Mouse (Mus musculus) kidney, adult 8-10 months (tissue): ENCODE data around the gene Abcb6.

Source experiments
- DNase-seq, 2 experiments: peaks; one replicate each; pipeline ENCODE4 v3.0.0; 2022

The Abcb6 gene

GRCm38 (mm10) chr1:75142301-75143261 lies 37.6 kb downstream of the Abcb6 start, which contains the start of the genes Cnppd1 and Retreg2:
Gene Cnppd1 (minus strand): TSS chr1:75142711.
Gene Retreg2 (plus strand): TSS chr1:75142778.
- peak; percentile 96 for DNase-seq

GRCm38 (mm10) chr1:75141486-75142190 lies 38.6 kb downstream of the Abcb6 start:
- peak; percentile 57 to 64 for DNase-seq

DNA sequence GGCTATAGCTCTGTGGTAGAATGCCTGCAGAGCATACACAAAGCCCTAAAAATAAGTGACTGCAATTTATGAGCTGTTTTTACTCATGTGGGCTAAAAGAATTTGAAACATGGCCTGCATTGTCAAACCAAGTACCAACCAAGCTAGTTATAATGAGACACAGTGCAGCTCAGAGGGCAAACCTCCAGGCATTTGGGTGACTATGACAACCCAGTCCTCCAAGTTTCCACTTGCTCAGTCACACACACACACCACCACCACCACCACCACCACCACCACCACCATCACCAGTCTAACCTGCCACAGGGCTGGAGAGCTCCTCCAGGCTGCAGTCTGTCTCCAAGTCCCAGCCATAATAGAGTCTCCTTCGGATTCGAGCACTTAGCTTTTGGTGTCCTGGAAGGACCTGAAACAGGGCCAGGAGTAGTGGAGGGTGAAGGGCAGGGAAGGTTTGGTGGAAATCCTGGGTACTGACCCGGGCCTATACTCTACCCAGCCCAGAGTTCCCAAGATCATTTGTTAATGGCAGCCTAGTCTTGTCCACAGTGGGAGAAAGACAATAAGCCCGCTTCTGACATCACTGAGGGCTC lies 39.5 kb downstream of the Abcb6 start:
- DNase-seq, result peak; percentile 38 to 50

GRCm38 (mm10) chr1:75138448-75138847 lies 41.7 kb downstream of the Abcb6 start:
- DNase-seq, result no peak

DNA sequence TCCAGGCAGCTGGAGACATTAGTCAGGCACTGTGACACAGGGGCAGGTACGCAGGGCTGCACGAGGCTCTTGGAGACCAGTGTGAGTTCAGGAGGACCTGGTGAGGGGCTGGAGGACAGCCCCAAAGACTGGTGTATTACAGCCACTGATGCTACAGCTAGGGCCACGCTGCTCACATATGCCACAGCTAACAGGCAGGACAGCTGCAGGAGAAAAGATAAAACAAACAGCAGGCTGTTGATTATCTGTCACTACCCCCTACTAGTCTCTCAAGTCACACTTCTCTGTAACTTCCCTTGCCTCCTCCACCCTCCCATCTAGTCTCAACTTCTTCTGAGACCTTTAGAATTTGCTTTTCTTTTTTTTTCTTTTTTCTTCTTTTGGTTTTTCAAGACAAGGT lies 43.5 kb downstream of the Abcb6 start:
- DNase-seq, result no peak

DNA sequence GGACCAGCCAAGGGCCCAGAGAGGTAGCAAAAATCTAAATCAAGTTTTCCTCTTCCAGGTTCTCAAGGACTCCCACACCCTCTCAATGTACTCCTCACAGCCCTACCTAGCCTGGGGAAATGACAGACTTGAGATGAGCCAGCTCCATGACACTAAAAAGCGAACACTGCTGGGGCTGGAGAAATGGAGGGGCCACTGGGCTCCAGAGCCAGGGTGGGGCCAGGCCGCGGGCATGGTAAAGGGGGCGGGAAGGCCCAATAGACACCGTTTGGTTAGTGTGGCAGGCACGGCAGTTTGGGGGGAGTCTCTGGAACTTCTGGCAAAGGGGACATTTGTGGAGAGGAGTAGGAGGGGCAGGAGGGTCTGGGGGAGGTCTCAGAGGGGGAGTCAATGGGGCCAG lies 43.9 kb downstream of the Abcb6 start:
- DNase-seq, result no peak

DNA sequence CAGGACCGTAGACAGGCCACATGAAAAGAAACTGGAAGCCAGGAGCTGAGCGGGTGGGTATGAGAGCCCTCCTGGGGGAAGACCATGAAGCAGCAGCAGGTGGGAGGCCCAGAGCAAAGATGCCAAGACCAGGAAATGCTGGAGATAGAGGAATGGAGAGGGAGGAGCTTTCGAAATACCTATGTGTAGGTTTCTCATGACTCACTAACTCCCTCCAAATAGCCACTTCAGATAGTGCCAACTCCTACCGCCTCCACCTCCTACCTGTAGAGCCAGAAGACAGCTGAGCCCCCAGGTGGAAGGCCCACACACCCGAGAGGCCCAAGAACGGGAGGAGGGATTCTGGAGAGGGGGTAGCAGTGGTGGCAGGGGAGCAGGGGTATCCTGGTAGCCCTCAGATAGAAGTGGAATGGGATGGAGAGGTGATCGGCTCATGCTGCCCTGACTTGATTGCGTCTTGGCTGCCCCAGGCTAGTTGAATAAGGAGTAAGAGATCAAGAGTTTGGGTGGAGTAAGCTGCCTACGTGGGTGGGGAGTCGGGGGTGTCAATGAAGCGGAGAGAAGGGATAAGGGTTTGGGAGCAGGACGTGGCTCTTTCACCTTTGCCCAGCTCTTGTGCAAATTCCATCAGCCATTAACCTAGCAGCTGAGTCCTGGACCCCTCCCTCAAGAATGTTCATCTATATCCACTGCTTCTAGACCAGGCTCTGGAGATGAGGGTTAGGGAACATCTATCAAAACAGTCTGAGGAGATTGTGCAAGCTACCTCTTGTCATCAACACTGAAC lies 46.6 kb downstream of the Abcb6 start, which contains the start of gene Slc23a3:
Gene Slc23a3, minus strand, starts transcription at position 470 of the 787 bp plus-strand sequence.
- peak; percentile 72 to 81 for DNase-seq

DNA sequence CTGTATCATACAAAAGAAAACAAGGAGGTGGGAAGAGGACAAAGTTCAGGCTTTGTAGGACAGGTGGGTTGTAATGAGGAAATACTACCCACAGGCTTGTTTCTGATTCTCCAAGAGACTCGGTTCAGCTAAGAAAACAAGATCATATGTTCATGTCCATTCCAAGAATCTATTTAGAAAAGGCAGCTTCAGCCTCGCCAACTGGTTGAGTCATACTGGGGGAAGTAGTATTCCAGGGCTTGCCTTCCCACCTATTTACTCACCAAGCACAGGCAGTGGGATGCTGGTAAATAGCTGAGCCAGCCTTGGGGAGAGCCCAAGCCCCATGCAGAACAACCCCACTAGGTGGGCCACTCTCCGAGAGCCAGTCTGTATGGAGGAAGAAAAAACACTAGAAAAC lies 51.6 kb downstream of the Abcb6 start:
- DNase-seq, result no peak

- DNase-seq, result no peak
These were observed 54.8 kb downstream of the Abcb6 start for GRCm38 (mm10) chr1:75125418-75125817.

DNA sequence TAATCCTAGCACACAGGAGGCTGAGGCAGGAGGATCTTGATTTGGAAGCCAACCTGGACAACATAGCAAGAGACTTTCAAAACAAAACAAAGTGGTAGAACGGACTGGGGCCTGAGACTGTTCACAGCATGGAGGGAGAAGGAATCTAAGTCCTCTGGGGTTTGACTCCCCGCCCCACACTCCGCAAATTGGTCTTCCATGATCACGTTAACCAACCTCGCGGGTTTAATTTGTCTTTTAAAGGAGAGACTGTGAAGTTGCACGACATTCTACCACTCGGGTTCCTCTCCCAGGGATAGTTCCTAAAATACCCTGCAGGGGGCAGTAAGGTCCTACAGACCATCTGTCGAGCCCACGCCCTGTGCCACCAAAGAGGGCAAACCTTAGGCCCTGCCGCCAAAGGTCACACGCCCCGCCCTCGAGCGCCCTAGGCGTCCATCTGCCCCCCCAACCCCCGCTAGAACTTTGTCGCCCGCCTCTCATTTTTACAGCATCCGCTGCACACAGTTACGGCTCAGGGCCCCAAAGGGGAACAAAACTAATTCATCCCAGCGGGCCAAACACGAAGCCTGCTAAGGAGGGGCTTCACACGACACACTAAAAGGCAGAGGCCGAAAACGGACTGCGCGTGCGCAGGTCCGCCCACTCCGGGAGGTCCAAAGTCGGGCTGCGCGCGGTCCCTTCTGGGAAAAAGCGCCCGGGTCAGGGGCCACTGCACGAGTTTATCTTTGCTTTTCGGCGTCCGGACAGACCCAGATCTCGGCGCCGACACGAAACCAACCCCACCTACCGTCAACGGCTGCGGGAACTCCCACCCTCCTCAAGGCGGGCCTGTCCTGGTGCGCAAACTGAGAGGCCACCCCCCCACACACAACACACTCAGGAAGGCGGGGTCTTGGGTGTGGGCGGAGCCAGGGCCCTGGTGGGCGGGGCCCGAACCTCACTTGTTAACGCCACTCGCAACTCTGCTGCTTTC lies 55.6 kb downstream of the Abcb6 start, which contains the start of gene Nhej1:
Gene Nhej1, minus strand, starts transcription at position 855 of the 976 bp plus-strand sequence.
- DNase-seq, result peak; percentile 94 to 96

DNA sequence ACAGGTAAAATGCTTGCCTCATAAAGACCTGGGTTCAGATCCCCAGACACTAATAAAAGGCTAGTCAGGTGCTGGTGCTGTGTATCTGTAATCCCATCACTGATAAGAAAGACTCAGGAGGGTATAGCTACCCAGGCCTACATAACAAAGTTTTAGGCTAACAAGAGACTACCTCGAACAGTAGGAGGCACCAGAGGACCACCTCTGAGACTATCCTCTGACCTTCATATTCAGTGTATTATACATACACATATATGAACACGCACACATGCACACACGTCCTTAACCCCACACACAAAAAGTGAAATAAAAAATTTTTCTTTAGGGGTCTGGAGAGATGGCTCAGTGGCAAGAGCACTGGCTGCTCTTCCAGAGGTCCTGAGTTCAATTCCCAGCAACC lies 58.0 kb downstream of the Abcb6 start:
- no peak for DNase-seq
